In the genomic region with DNA sequence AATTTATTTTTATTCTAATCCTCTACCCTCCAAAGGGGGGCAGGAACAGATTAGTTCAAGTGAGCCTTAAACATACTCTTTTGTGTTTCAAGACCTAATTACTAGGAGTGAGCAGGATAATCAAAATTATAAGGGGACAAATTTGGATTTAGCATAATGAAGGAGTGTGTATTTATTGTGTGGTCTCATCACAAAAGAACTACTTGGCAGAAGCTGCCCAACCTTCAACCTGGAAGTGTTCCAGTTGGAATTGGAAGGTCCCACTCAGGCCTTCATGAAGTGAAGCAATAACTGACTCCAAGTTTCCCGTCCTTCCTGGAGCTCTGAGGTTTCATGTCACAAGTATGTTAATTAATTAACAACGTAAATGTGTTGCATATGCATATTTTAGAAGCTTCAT, we compare ENCODE assay signal across 20 mouse cellular contexts.
DNase-seq lines count a peak whose midpoint lies in the region; ATAC-seq lines count a peak whose summit lies in the region.
"Had no signal": no experiment of that assay in that cellular context is flagged by ENCODE, and none has a peak within 500 bp of the region (broad histone marks: within the 10 kb centered on the region; RNA-seq: fewer than 3 reads in every experiment).

No protein-coding gene starts in this region.

- peak; percentile 17 to 18 for DNase-seq in cerebellum, postnatal 10 days
- no peak for DNase-seq in cerebellum, adult 9-10 months
- peak; percentile 15 to 46 for DNase-seq in heart, adult 9 months (ENCODE audit: low spot score in 2 of 2)
- peak; percentile 38 for DNase-seq in retina, postnatal 1 day
- DNase-seq in retina, embryonic 14.5 days (ENCODE audit: low spot score) = no peak
- DNase-seq in left cerebral cortex, adult 8-10 months (ENCODE audit: low spot score in 2 of 2) = no peak
- DNase-seq: cerebellum, postnatal 36 days; gastrocnemius, postnatal 10 days; kidney, adult 11 months; kidney, postnatal 36 days; lung, postnatal 4 days; thymus, postnatal 25 days had no signal

- no peak overlapping the region for H3K4me3 ChIP-seq in heart, embryonic 12.5 days
- H3K4me3 ChIP-seq: embryonic facial prominence, embryonic 10.5 days; heart, embryonic 15.5 days; hindbrain, embryonic 13.5 days; limb, embryonic 12.5 days; midbrain, embryonic 13.5 days had no signal

- no peaks in the 10 kb centered on the region for H3K4me1 ChIP-seq in heart, embryonic 12.5 days (replicated peaks)
- H3K4me1 ChIP-seq: heart, embryonic 15.5 days; hindbrain, embryonic 13.5 days; limb, embryonic 12.5 days; midbrain, embryonic 13.5 days had no signal

- 66% methylated on average over 2 of the region's 2 CpGs for whole genome bisulfite sequencing in heart, embryonic 12.5 days

- H3K36me3 ChIP-seq in heart, embryonic 12.5 days = no peaks in the 10 kb centered on the region
- H3K36me3 ChIP-seq: embryonic facial prominence, embryonic 10.5 days; heart, embryonic 15.5 days; hindbrain, embryonic 13.5 days; limb, embryonic 12.5 days; midbrain, embryonic 13.5 days had no signal

- no peaks in the 10 kb centered on the region for H3K9me3 ChIP-seq in heart, embryonic 12.5 days (replicated peaks)
- H3K9me3 ChIP-seq: embryonic facial prominence, embryonic 10.5 days; heart, embryonic 15.5 days; hindbrain, embryonic 13.5 days; limb, embryonic 12.5 days; midbrain, embryonic 13.5 days had no signal

- no peak overlapping the region for H3K4me2 ChIP-seq in heart, embryonic 12.5 days
- H3K4me2 ChIP-seq: heart, embryonic 15.5 days; hindbrain, embryonic 13.5 days; limb, embryonic 12.5 days; midbrain, embryonic 13.5 days had no signal

- H3K9ac ChIP-seq in heart, embryonic 12.5 days = no peak overlapping the region
- H3K9ac ChIP-seq: heart, embryonic 15.5 days; hindbrain, embryonic 13.5 days; limb, embryonic 12.5 days; midbrain, embryonic 13.5 days had no signal

- H3K27me3 ChIP-seq in heart, embryonic 12.5 days (replicated peaks) = no peaks in the 10 kb centered on the region
- H3K27me3 ChIP-seq: heart, embryonic 15.5 days; hindbrain, embryonic 13.5 days; limb, embryonic 12.5 days; midbrain, embryonic 13.5 days had no signal

- H3K27ac ChIP-seq in heart, embryonic 12.5 days (ENCODE audit: poor library complexity, severe bottlenecking) = no peak overlapping the region
- H3K27ac ChIP-seq: embryonic facial prominence, embryonic 10.5 days; heart, embryonic 15.5 days; hindbrain, embryonic 13.5 days; limb, embryonic 12.5 days; midbrain, embryonic 13.5 days had no signal

- ATAC-seq in heart, embryonic 12.5 days (ENCODE audit: insufficient number of reproducible peaks, low FRiP score) = no peak
- no peak for ATAC-seq in cerebellum, adult (ENCODE audit: insufficient number of reproducible peaks, low FRiP score, low TSS enrichment)
- ATAC-seq: activated CD4-positive, CD25-positive, alpha-beta regulatory T cell, adult 4 months; midbrain, embryonic 13.5 days had no signal

Comparison
In these comparisons a context has a peak if more than half of its experiments do, and no peak if none do; other contexts are left out.
1. DNase-seq: peak in cerebellum, postnatal 10 days (2 of 2), heart, adult 9 months (2 of 2) and retina, postnatal 1 day (single experiment); none in cerebellum, adult 9-10 months (single experiment), retina, embryonic 14.5 days (single experiment) and left cerebral cortex, adult 8-10 months (0 of 2).